Mouse (Mus musculus): Measurements from ENCODE around the gene Myh11. TPM values are rescaled to one million over a fixed set of nuclear protein-coding genes. Genes with fewer than 3 reads are reported as not detected.

Gene Myh11
- polyA plus RNA-seq, 1 experiment from 2014 or later = 245 TPM

- 39% methylated on average over 2 of the region's 2 CpGs for WGBS
- Histone ChIP-seq H3K9me3 (ENCODE audit: control insufficient read depth, low read length) (no peaks in the 10 kb centered on the region), H3K27me3 (ENCODE audit: control insufficient read depth, insufficient read depth, low read length) (no peaks in the 10 kb centered on the region), H3K36me3 (ENCODE audit: control insufficient read depth, insufficient read depth, low read length) (peaks cover 11% of the 10 kb centered on the region), H3K4me1 (replicated peaks; ENCODE audit: control insufficient read depth, insufficient read depth) (no peaks in the 10 kb centered on the region), H3K27ac (replicated peaks) (peak overlapping the region; percentile 84), H3K4me3 (ENCODE audit: low read depth, low read length) (no peak overlapping the region), H3K9ac (ENCODE audit: low read length) (no peak overlapping the region), H3K4me2 (replicated peaks; ENCODE audit: low read depth) (no peak overlapping the region)
- TF ChIP-seq CTCF (IDR thresholded peaks at IDR 0.05; ENCODE audit: low read depth) (no peak), EP300 (optimal IDR thresholded peaks at IDR 0.05) (peak; percentile 24)
- ATAC-seq (ENCODE audit: low FRiP score, low TSS enrichment) = no peak; the same call in 1 of the 2 replicates
- no peak for DNase-seq (ENCODE audit: low spot score)
Measured at GRCm38 (mm10) chr16:14296544-14297124, 5.5 kb upstream of the Myh11 start.

DNA sequence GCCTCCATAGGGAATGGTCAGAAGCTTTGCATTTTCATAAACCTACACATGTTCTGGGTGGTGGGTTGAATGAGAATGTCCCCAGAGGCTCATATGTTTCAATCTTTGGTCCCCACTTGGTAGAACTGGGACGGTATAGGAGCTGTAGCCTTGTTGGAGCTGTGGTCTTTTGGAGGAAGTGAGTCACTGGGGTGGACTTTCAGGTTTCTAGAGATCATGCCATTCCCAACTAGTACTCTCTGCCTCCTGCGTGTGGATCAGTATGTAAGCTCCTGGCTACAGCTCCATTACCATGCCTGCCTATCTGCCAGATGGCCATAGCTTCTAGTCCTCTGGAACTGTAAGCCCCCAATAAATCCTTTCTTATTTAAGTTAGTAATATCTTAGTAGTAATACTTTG is 4.1 kb upstream of the Myh11 start:
- Histone ChIP-seq H3K4me1 (replicated peaks; ENCODE audit: control insufficient read depth, insufficient read depth) (no peaks in the 10 kb centered on the region), H3K9ac (ENCODE audit: low read length) (no peak overlapping the region), H3K36me3 (ENCODE audit: control insufficient read depth, insufficient read depth, low read length) (peaks cover 8% of the 10 kb centered on the region), H3K27ac (replicated peaks) (no peak overlapping the region), H3K4me2 (replicated peaks; ENCODE audit: low read depth) (no peak overlapping the region), H3K4me3 (ENCODE audit: low read depth, low read length) (no peak overlapping the region), H3K27me3 (ENCODE audit: control insufficient read depth, insufficient read depth, low read length) (no peaks in the 10 kb centered on the region), H3K9me3 (ENCODE audit: control insufficient read depth, low read length) (no peaks in the 10 kb centered on the region)
- no peak for TF ChIP-seq CTCF (IDR thresholded peaks at IDR 0.05; ENCODE audit: low read depth)
- no peak for TF ChIP-seq EP300 (optimal IDR thresholded peaks at IDR 0.05)
- ATAC-seq (ENCODE audit: low FRiP score, low TSS enrichment) (no peak), DNase-seq (ENCODE audit: low spot score) (no peak)
- WGBS = 83% methylated on average over 2 of the region's 2 CpGs

DNA sequence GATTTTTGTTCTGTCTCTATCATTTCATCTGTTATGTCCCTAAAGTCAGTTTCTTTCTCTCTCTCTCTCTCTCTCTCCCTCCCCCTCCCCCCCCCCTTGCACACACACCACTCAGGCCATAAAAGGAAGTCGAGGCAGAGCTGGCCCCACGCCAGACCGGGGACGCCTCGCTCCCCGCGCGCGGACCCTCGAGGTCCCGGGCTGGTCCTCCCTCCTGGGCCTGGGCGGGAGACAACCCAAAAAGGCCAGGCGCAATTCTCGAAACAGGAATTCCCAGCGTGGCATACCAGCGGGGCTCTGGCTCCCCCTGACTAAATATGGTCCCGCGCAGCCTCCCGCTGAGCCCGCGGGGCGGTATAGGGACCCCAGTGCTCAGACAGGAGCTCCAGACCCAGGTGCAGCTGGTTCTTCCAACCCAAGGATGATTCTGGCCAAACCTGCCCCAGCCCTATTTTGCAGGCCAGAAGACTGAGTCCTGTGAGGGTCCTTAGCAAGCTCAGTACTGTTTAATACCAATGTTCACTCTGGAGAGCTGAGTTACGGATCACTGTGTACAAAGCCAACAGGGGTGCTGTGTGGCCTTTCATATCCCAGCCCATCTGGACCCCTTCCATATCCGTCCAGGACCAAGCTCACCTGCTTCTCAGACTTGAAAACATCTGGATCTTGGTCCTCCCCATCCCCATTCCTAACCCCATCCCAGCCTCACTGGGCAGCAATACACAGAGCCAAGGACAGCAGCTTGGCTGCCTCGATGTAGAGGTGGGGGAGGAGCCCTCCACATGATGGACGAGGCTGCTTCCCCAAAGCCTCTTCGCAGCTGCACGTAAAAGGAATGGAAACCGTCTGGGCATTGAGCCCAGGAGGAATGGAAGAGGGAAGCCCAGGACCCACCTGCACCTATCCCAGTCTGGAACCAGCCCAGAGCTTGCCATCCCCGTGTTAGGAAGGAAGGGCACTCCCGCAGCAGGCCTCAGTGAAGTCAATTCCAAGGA is 1.3 kb upstream of the Myh11 start:
- Histone ChIP-seq H3K36me3 (ENCODE audit: control insufficient read depth, insufficient read depth, low read length) (no peaks in the 10 kb centered on the region; the same call in 1 of the 2 replicates), H3K4me1 (replicated peaks; ENCODE audit: control insufficient read depth, insufficient read depth) (no peaks in the 10 kb centered on the region), H3K27ac (replicated peaks) (peak overlapping the region; percentile 95), H3K4me2 (replicated peaks; ENCODE audit: low read depth) (peak overlapping the region; percentile 58), H3K27me3 (ENCODE audit: control insufficient read depth, insufficient read depth, low read length) (no peaks in the 10 kb centered on the region), H3K9ac (ENCODE audit: low read length) (peak overlapping the region; percentile 66), H3K9me3 (ENCODE audit: control insufficient read depth, low read length) (no peaks in the 10 kb centered on the region), H3K4me3 (ENCODE audit: low read depth, low read length) (peak overlapping the region; percentile 43)
- 6% methylated on average over 31 of the region's 31 CpGs for WGBS
- TF ChIP-seq EP300 (optimal IDR thresholded peaks at IDR 0.05) (peak; percentile 45), CTCF (IDR thresholded peaks at IDR 0.05; ENCODE audit: low read depth) (no peak)
- peak; percentile 66 for ATAC-seq (ENCODE audit: low FRiP score, low TSS enrichment)
- peak; percentile 51 for DNase-seq (ENCODE audit: low spot score)

- TF ChIP-seq CTCF (IDR thresholded peaks at IDR 0.05; ENCODE audit: low read depth) = no peak
- no peak for TF ChIP-seq EP300 (optimal IDR thresholded peaks at IDR 0.05)
- H3K9ac ChIP-seq (ENCODE audit: low read length) = no peak overlapping the region
- no peak overlapping the region for H3K4me3 ChIP-seq (ENCODE audit: low read depth, low read length)
- 35% methylated on average over 4 of the region's 4 CpGs for WGBS
- no peaks in the 10 kb centered on the region for H3K27me3 ChIP-seq (ENCODE audit: control insufficient read depth, insufficient read depth, low read length)
- peaks cover 3% of the 10 kb centered on the region; the same call in 1 of the 2 replicates for H3K36me3 ChIP-seq (ENCODE audit: control insufficient read depth, insufficient read depth, low read length)
- no peaks in the 10 kb centered on the region for H3K9me3 ChIP-seq (ENCODE audit: control insufficient read depth, low read length)
- ATAC-seq (ENCODE audit: low FRiP score, low TSS enrichment) (peak; percentile 67), DNase-seq (ENCODE audit: low spot score) (no peak)
- H3K4me1 ChIP-seq (replicated peaks; ENCODE audit: control insufficient read depth, insufficient read depth) = no peaks in the 10 kb centered on the region
- H3K4me2 ChIP-seq (replicated peaks; ENCODE audit: low read depth) = no peak overlapping the region
- peak overlapping the region; percentile 73 for H3K27ac ChIP-seq (replicated peaks)
Measured at GRCm38 (mm10) chr16:14272374-14272965, 18.7 kb downstream of the Myh11 start.

DNA sequence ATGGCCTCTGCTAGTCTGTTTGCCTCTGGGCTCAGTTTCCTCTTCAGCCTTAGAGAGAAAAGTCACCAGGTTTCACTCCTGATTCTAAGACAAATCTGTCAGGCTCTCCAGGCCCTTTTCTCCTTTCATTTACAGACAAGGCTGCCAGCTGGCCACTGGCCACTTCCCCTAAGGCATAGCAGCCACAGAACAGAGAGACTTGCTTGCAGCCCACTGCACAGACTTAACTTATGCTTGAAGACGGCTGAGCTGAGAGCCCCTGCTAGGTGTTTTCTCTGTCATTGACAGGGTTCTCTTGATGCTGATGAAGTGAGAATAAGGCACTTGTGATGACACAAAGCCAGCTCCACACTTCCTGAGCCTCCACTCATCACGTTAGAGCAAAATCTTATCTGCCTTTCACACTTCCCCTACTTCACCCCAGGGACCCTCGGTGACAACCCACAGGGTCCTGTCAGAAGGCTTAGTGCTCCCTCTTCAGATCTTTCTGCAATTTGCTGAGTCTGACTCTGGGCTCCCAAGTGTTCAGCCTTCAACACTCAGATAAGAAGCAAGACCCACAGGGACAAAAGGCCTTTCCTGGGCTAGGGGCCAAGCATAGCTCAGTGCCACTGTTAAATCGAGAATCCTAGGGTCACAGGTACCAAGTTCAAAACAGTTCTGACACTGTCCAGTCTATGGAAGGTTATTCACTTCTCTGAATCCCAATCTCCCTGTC is 25.8 kb downstream of the Myh11 start:
- DNase-seq (ENCODE audit: low spot score) = no peak
- Histone ChIP-seq H3K36me3 (ENCODE audit: control insufficient read depth, insufficient read depth, low read length) (peaks cover 3% of the 10 kb centered on the region; the same call in 1 of the 2 replicates), H3K27me3 (ENCODE audit: control insufficient read depth, insufficient read depth, low read length) (no peaks in the 10 kb centered on the region), H3K4me2 (replicated peaks; ENCODE audit: low read depth) (no peak overlapping the region), H3K4me1 (replicated peaks; ENCODE audit: control insufficient read depth, insufficient read depth) (no peaks in the 10 kb centered on the region), H3K9me3 (ENCODE audit: control insufficient read depth, low read length) (no peaks in the 10 kb centered on the region), H3K4me3 (ENCODE audit: low read depth, low read length) (no peak overlapping the region), H3K27ac (replicated peaks) (no peak overlapping the region), H3K9ac (ENCODE audit: low read length) (no peak overlapping the region)
- WGBS = 29% methylated on average over 4 of the region's 4 CpGs
- no peak for ATAC-seq (ENCODE audit: low FRiP score, low TSS enrichment)
- TF ChIP-seq EP300 (optimal IDR thresholded peaks at IDR 0.05) (no peak), CTCF (IDR thresholded peaks at IDR 0.05; ENCODE audit: low read depth) (no peak)
